Mouse (Mus musculus) liver, adult 2 months (tissue): ENCODE results near the gene Hddc3.

Source experiments
- CTCF ChIP-seq: fragments of 200-500 bp; IDR thresholded peaks from 2 replicates; pipeline ENCODE4 v1.5.1; 2011; ENCODE audit warnings: low read depth, low read length, control low read depth
- POLR2A ChIP-seq: fragments of 200-500 bp; IDR thresholded peaks from 2 replicates; pipeline ENCODE4 v1.6.1; 2011; ENCODE audit warnings: low read length, control low read depth; ENCODE audit not compliant: insufficient read depth; ENCODE audit errors: extremely low read depth

DNA sequence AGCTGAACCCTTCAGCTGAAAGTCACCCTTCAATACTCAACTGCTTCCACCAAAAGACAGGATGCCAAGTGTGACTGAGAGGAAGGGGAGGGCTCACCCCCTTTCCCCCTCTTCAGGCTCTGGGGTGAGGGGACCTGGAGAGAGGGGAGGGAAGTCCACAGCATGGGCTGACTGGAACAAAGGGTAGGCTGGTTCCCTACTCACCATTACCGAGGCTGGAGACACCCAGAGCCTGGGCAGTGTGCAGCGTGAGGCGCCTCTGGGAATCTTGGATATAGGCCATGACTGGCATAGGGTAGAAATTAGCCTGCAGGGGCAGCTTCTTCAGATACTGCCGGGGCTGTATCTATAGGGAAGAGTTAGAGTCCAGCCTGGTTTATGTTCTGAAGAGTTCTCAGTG lies 15.1 kb downstream of the Hddc3 start:
- TF ChIP-seq POLR2A = no peak
- no peak for TF ChIP-seq CTCF
